Mouse (Mus musculus): ENCODE results near the gene Cinp.

Cinp gene

DNA sequence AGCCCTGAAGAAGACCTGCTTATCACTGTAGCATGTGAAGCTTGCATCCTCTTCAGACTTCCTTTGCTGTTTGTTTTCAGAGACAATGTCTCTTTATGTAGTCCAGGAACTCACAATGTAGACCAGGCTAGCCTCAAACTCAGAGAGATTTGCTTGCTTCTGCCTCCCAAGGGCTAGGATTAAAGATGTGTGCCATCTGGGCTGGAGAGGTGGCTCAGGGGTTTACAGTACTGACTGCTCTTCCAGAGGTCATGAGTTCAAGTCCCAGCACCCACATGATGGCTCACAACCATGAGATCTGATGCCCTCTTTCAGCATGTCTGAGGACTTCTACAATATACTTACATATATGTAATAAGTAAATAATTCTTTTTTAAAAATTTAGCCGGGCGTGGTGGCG lies 53.8 kb downstream of the Cinp start:
- DNase-seq (ENCODE audit: low spot score in 2 of 2), result no peak

DNA sequence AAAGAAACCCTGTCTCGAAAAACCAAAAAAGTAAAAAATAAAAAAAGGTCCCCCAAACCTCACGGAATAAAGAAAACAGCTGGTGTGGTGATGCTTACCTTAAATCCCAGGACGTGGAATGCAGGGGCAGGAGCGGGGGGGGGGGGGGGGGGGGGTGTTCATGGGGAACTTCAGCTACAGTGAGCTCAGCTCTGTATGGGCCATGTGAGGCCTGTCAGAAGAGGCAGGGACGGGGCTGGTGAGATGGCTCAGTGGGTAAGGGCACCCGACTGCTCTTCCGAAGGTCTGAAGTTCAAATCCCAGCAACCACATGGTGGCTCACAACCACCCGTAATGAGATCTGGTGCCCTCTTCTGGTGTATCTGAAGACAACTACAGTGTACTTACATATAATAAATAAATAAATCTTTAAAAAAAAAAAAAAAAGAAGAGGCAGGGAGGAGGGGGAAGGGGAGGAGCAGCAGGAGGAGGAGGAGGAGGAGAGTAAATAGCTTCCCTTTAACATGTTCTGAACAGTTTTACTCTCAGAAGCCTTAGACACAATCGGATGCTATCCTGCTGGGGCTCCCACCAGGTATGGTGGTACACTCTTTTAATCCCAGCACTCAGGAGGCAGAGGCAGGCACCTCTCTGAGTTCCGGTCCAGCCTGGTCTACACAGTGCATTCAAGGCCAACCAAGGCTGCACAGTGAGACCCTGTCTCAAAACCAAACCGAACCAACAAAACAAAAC lies 58.5 kb downstream of the Cinp start:
- no peak for DNase-seq (ENCODE audit: low spot score in 2 of 2)

DNA sequence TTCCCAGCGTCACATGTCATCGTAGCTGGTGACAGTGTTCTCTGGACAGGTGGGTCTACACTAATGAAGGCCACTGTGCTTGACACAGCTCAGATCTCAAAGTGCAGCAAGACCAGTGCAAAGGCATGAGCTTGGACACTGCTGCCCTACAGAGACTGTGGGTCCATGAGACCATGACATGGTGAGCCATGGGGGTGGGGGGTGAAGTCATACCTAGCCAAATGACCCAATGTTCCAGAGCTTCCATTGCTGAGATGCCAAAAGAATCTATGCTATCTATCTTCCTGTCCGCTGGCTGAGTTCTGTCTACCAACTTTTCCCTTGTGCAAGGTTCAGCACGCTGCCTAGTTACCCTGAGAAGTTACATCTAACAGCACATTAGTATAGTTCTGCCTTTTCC lies 60.0 kb downstream of the Cinp start:
- no peak for DNase-seq (ENCODE audit: low spot score in 2 of 2)

All from cerebellum, postnatal 4 days (tissue).